Mouse (Mus musculus) CH12.LX (cell line): Measurements from ENCODE around the gene S100a10. TPM values are rescaled to one million over a fixed set of nuclear protein-coding genes. Genes with fewer than 3 reads are reported as not detected.

Experiments
- DNase-seq: peaks from one replicate; pipeline ENCODE4 v3.0.0-alpha.2; 2013; ENCODE audit errors: extremely low read depth
- H3K27ac ChIP-seq: 2 replicates; pipeline ENCODE4 v1.5.1; 2012; ENCODE audit warnings: low read depth, mild to moderate bottlenecking, control low read depth, moderate library complexity; ENCODE audit not compliant: insufficient read depth
- H3K27me3 ChIP-seq: replicated peaks from 2 replicates; pipeline ENCODE3; 2012; ENCODE audit warnings: inconsistent platforms
- H3K36me3 ChIP-seq, 2 experiments: replicated peaks in 1 of 2; 2 replicates each; pipeline versions ENCODE3 to v1.6.1; 2012; ENCODE audit warnings: inconsistent platforms in 1 of 2, low read length in 1 of 2, mild to moderate bottlenecking in 1 of 2, mixed read lengths in 1 of 2, moderate library complexity in 1 of 2; ENCODE audit not compliant: control insufficient read depth in 1 of 2, insufficient read depth in 1 of 2
- H3K4me1 ChIP-seq, 2 experiments: 2 replicates each; pipeline ENCODE4 v1.6.1; 2012; ENCODE audit warnings: inconsistent platforms in 1 of 2, moderate library complexity in 1 of 2; ENCODE audit not compliant: insufficient read depth in 2 of 2, control insufficient read depth in 1 of 2
- H3K4me2 ChIP-seq: 2 replicates; pipeline ENCODE4 v1.6.1; 2012; ENCODE audit warnings: low read depth, mild to moderate bottlenecking, control low read depth; ENCODE audit not compliant: poor library complexity, insufficient read depth, severe bottlenecking
- H3K4me3 ChIP-seq, 3 experiments: fragments of 150-350 bp in 1 of 3; sonication (generic) in 1 of 3; replicated peaks in 1 of 3; 2 replicates each; pipeline versions ENCODE3 to v1.5.1; 2011 to 2012; ENCODE audit warnings: low read depth in 2 of 3, low read length in 2 of 3, mild to moderate bottlenecking in 2 of 3, moderate library complexity in 2 of 3, control low read depth in 1 of 3, improper control_type of control experiment in 1 of 3, inconsistent platforms in 1 of 3, mixed read lengths in 1 of 3; ENCODE audit not compliant: poor library complexity in 1 of 3
- H3K79me2 ChIP-seq: replicated peaks from 2 replicates; pipeline ENCODE4 v1.6.1; 2012; ENCODE audit warnings: mild to moderate bottlenecking, moderate library complexity; ENCODE audit not compliant: control insufficient read depth, poor library complexity, insufficient read depth, severe bottlenecking; ENCODE audit errors: extremely low read depth
- H3K9ac ChIP-seq: 2 replicates; pipeline ENCODE4 v1.6.1; 2012; ENCODE audit warnings: low read depth, mild to moderate bottlenecking, control low read depth, moderate library complexity; ENCODE audit not compliant: insufficient read depth
- H3K9me3 ChIP-seq: replicated peaks from 2 replicates; pipeline ENCODE3; 2012; ENCODE audit warnings: low read length, inconsistent platforms, mixed read lengths
- BHLHE40 ChIP-seq: IDR thresholded peaks from 2 replicates; pipeline ENCODE4 v1.6.1; 2011; ENCODE audit warnings: mild to moderate bottlenecking, low read depth, low read length, improper control_type of control experiment
- CHD1 ChIP-seq: IDR thresholded peaks from 2 replicates; pipeline ENCODE4 v1.6.1; 2012; ENCODE audit warnings: low read depth, low read length, improper control_type of control experiment, inconsistent platforms
- CHD2 ChIP-seq: IDR thresholded peaks from 2 replicates; pipeline ENCODE4 v1.6.1; 2011; ENCODE audit warnings: low read length, improper control_type of control experiment
- CTCF ChIP-seq, 2 experiments: IDR thresholded peaks in 1 of 2; conservative IDR thresholded peaks in 1 of 2; 2 replicates each; pipeline ENCODE4 v1.5.1; 2011 to 2012; ENCODE audit warnings: low read depth in 2 of 2, low read length in 2 of 2, improper control_type of control experiment in 1 of 2, inconsistent platforms in 1 of 2, mild to moderate bottlenecking in 1 of 2, moderate library complexity in 1 of 2
- E2F4 ChIP-seq: IDR thresholded peaks from 2 replicates; pipeline ENCODE4 v1.6.1; 2011; ENCODE audit warnings: low read depth, low read length, improper control_type of control experiment; ENCODE audit not compliant: insufficient replicate concordance
- ELF1 ChIP-seq: IDR thresholded peaks from 2 replicates; pipeline ENCODE4 v1.6.1; 2014; ENCODE audit warnings: low read depth, mild to moderate bottlenecking, inconsistent platforms, low read length, improper control_type of control experiment
- EP300 ChIP-seq: IDR thresholded peaks from 2 replicates; pipeline ENCODE4 v1.6.1; 2011; ENCODE audit warnings: low read length, improper control_type of control experiment
- ETS1 ChIP-seq: conservative IDR thresholded peaks from 2 replicates; pipeline ENCODE4 v1.6.1; 2012; ENCODE audit warnings: low read depth, mild to moderate bottlenecking, inconsistent platforms, low read length, improper control_type of control experiment, moderate library complexity
- GABPA ChIP-seq: IDR thresholded peaks from 2 replicates; pipeline ENCODE4 v1.6.1; 2012; ENCODE audit warnings: low read depth, low read length, improper control_type of control experiment, inconsistent platforms; ENCODE audit not compliant: insufficient replicate concordance
- HCFC1 ChIP-seq: IDR thresholded peaks from 2 replicates; pipeline ENCODE4 v1.6.1; 2012; ENCODE audit warnings: low read depth, mild to moderate bottlenecking, inconsistent platforms, low read length, improper control_type of control experiment
- IRF4 ChIP-seq: IDR thresholded peaks from 2 replicates; pipeline ENCODE4 v1.6.1; 2014; ENCODE audit warnings: low read depth, mild to moderate bottlenecking, inconsistent platforms, low read length, improper control_type of control experiment
- JUN ChIP-seq: IDR thresholded peaks from 2 replicates; pipeline ENCODE4 v1.6.1; 2011; ENCODE audit warnings: low read depth, mild to moderate bottlenecking, low read length, improper control_type of control experiment, moderate library complexity; ENCODE audit not compliant: insufficient read depth
- JUND ChIP-seq: conservative IDR thresholded peaks from 2 replicates; pipeline ENCODE4 v1.6.1; 2011; ENCODE audit warnings: low read depth, low read length, improper control_type of control experiment
- KAT2A ChIP-seq: IDR thresholded peaks from 2 replicates; pipeline ENCODE4 v1.6.1; 2012; ENCODE audit warnings: low read length, improper control_type of control experiment, inconsistent platforms; ENCODE audit not compliant: insufficient replicate concordance
- MAFK ChIP-seq: IDR thresholded peaks from 2 replicates; pipeline ENCODE4 v1.6.1; 2011; ENCODE audit warnings: low read length, improper control_type of control experiment; ENCODE audit not compliant: insufficient replicate concordance
- MAX ChIP-seq: IDR thresholded peaks from 2 replicates; pipeline ENCODE4 v1.6.1; 2011; ENCODE audit warnings: low read length, improper control_type of control experiment
- MAZ ChIP-seq: IDR thresholded peaks from 2 replicates; pipeline ENCODE4 v1.6.1; 2012; ENCODE audit warnings: low read depth, mild to moderate bottlenecking, inconsistent platforms, low read length, improper control_type of control experiment, moderate library complexity
- MEF2A ChIP-seq: IDR thresholded peaks from 2 replicates; pipeline ENCODE4 v1.6.1; 2014; ENCODE audit warnings: low read depth, mild to moderate bottlenecking, inconsistent platforms, low read length, improper control_type of control experiment, borderline replicate concordance
- MXI1 ChIP-seq: IDR thresholded peaks from 2 replicates; pipeline ENCODE4 v1.6.1; 2011; ENCODE audit warnings: mild to moderate bottlenecking, low read depth, low read length, improper control_type of control experiment
- NELFE ChIP-seq: IDR thresholded peaks from 2 replicates; pipeline ENCODE4 v1.6.1; 2011; ENCODE audit warnings: low read depth, low read length, improper control_type of control experiment
- NRF1 ChIP-seq: IDR thresholded peaks from 2 replicates; pipeline ENCODE4 v1.6.1; 2014; ENCODE audit warnings: low read depth, mild to moderate bottlenecking, inconsistent platforms, low read length, improper control_type of control experiment, moderate library complexity
- PAX5 ChIP-seq: IDR thresholded peaks from 2 replicates; pipeline ENCODE4 v1.6.1; 2012; ENCODE audit warnings: low read length, inconsistent platforms, mixed read lengths
- POLR2AphosphoS2 ChIP-seq: IDR thresholded peaks from 2 replicates; pipeline ENCODE4 v1.6.1; 2011; ENCODE audit warnings: low read depth, low read length, improper control_type of control experiment
- RAD21 ChIP-seq: IDR thresholded peaks from 2 replicates; pipeline ENCODE4 v1.6.1; 2011; ENCODE audit warnings: low read depth, mild to moderate bottlenecking, low read length, improper control_type of control experiment, moderate library complexity
- RCOR1 ChIP-seq: conservative IDR thresholded peaks from 2 replicates; pipeline ENCODE4 v1.6.1; 2012; ENCODE audit warnings: low read depth, mild to moderate bottlenecking, inconsistent platforms, low read length, improper control_type of control experiment
- SIN3A ChIP-seq: IDR thresholded peaks from 2 replicates; pipeline ENCODE4 v1.6.1; 2012; ENCODE audit warnings: low read length, improper control_type of control experiment, inconsistent platforms
- SMC3 ChIP-seq: IDR thresholded peaks from 2 replicates; pipeline ENCODE4 v1.6.1; 2011; ENCODE audit warnings: low read depth, low read length, improper control_type of control experiment
- TBP ChIP-seq: conservative IDR thresholded peaks from 2 replicates; pipeline ENCODE4 v1.6.1; 2011; ENCODE audit warnings: low read depth, low read length, improper control_type of control experiment
- TCF12 ChIP-seq: IDR thresholded peaks from 2 replicates; pipeline ENCODE4 v1.6.1; 2014; ENCODE audit warnings: low read depth, mild to moderate bottlenecking, inconsistent platforms, low read length, improper control_type of control experiment
- UBTF ChIP-seq: IDR thresholded peaks from 2 replicates; pipeline ENCODE4 v1.6.1; 2012; ENCODE audit warnings: low read depth, mild to moderate bottlenecking, inconsistent platforms, low read length, improper control_type of control experiment, moderate library complexity
- USF1 ChIP-seq: IDR thresholded peaks from 2 replicates; pipeline ENCODE4 v1.6.1; 2014; ENCODE audit warnings: low read depth, mild to moderate bottlenecking, inconsistent platforms, low read length, improper control_type of control experiment
- USF2 ChIP-seq: conservative IDR thresholded peaks from 2 replicates; pipeline ENCODE4 v1.6.1; 2011; ENCODE audit warnings: low read depth, low read length, improper control_type of control experiment
- ZC3H11A ChIP-seq: IDR thresholded peaks from 2 replicates; pipeline ENCODE4 v1.6.1; 2012; ENCODE audit warnings: low read depth, mild to moderate bottlenecking, inconsistent platforms, low read length, improper control_type of control experiment
- ZKSCAN1 ChIP-seq: IDR thresholded peaks from 2 replicates; pipeline ENCODE4 v1.6.1; 2012; ENCODE audit warnings: low read depth, inconsistent platforms, low read length, improper control_type of control experiment, borderline replicate concordance
- ZMIZ1 ChIP-seq: IDR thresholded peaks from 2 replicates; pipeline ENCODE4 v1.6.1; 2012; ENCODE audit warnings: low read depth, mild to moderate bottlenecking, inconsistent platforms, low read length, improper control_type of control experiment
- ZNF384 ChIP-seq: IDR thresholded peaks from 2 replicates; pipeline ENCODE4 v1.6.1; 2012; ENCODE audit warnings: low read depth, low read length, improper control_type of control experiment, inconsistent platforms
- dilution Hi-C: fragments of 300-500 bp; cut with MboI; formaldehyde crosslinking; loops from 2 replicates; pipeline ENCODE4 v1.14.3; 2020; ENCODE audit warnings: low sequenced_read_pairs; ENCODE audit not compliant: extremely low pct_unique_long_range_greater_than_20kb, extremely low pct_ligation_motif_present
- in situ Hi-C: fragments of 300-500 bp; cut with MboI; formaldehyde crosslinking; loops from 3 replicates; pipeline ENCODE4 v1.14.3; 2019; ENCODE audit warnings: low sequenced_read_pairs, low pct_ligation_motif_present, low pct_unique_long_range_greater_than_20kb, mixed read lengths
- polyA plus RNA-seq: library from polyadenylated mRNA; unstranded; fragments of >175 nt; gene quantifications from 2 replicates; pipeline ENCODE4 v1.2.1, GENCODE M21; 2012; ENCODE audit warnings: low read depth; ENCODE audit not compliant: insufficient read length
- total RNA-seq, 2 experiments: library from RNA; depleted of rRNA; stranded (reverse); fragments of 300-350 nt in 1 of 2; fragments of >200 nt in 1 of 2; gene quantifications; 2 replicates each; pipeline ENCODE4 v1.2.3; 2012 to 2014

Gene S100a10
- total and polyA plus RNA-seq, 3 experiments = 213 to 429 (median 352) TPM

DNA sequence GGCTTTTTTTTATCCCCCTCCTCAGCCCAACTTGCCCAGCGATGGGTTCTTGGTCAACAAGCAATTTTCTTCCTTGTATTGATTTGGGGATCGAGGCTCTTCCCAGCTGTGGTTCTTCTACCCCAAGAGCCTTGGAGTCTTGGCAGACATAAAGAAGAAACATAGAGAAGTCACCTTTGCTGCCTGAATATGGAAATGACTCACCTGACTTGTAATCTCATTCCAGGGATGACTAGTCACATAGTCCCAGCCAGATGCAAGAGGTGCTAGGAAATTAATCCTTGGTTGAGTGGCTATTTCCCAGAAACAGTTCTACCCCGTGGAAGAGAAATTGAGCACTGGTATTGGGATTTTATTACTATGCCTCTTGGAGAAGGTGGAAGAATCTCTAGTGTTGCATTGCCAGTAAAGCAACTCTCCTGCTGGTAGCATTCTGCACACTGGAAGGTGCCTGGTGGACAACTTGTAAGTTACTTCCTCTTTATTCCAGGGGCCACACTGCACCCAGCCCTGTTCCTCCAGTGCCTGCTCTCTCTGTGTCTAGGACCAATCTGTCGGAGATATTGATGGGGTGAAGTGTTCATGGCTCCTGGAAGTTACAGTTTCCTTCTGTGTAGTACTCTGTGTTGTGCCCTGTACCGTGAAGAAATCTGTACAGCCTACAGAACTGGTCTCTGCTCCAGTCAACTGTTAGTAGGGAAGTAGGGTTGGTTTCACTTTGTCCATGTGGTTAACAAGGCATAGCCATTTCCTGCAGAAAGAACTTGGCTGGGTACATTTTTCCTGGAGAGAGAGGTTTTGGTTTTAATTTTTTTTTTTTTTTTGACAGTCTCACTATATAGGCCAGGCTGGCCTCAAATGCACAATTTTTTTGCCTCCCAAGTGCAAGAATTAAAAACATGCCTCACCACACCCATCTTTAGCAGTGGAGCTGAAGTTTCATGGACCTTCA is 2.7 kb upstream of the S100a10 start:
- TF ChIP-seq ZMIZ1 (no peak), POLR2AphosphoS2 (no peak), E2F4 (no peak), CTCF (conservative IDR thresholded peaks at IDR 0.05 in 1 of 2, IDR thresholded peaks at IDR 0.05 in 1 of 2; ENCODE audit: low read depth in 2 of 2, low read length in 2 of 2) (no peak), ZC3H11A (no peak), HCFC1 (no peak), EP300 (peak; percentile 61), RCOR1 (no peak), USF1 (no peak), SIN3A (no peak), MAFK (no peak), CHD1 (no peak), NRF1 (no peak), NELFE (no peak), KAT2A (no peak), UBTF (no peak), GABPA (no peak), TBP (no peak), ZKSCAN1 (no peak), BHLHE40 (peak; percentile 77), ELF1 (no peak), MXI1 (no peak), JUN (peak; percentile 38), ETS1 (no peak), CHD2 (no peak), SMC3 (no peak), JUND (peak; percentile 67), MAX (no peak), MAZ (no peak), USF2 (no peak), ZNF384 (peak; percentile 79), MEF2A (no peak), RAD21 (no peak), TCF12 (no peak), PAX5 (no peak), IRF4 (no peak)
- Histone ChIP-seq H3K4me3 (no peak overlapping the region), H3K27ac (peak overlapping the region; percentile 75), H3K36me3 (no peaks in the 10 kb centered on the region), H3K9ac (peak overlapping the region; percentile 54), H3K4me2 (peak overlapping the region; percentile 8), H3K4me1 (peaks cover 11 to 63% of the 10 kb centered on the region in 2 experiments), H3K79me2 (peaks cover 22% of the 10 kb centered on the region), H3K27me3 (no peaks in the 10 kb centered on the region), H3K9me3 (no peaks in the 10 kb centered on the region)
- DNase-seq = peak; percentile 60
- dilution Hi-C loops (no loop called here), in situ Hi-C loops (no loop called here)
